In genomic region chr12:108275920-108276822, GRCm38 (mm10) we compare ENCODE assay signal across 8 mouse cellular contexts. TPM values are rescaled to one million over a fixed set of nuclear protein-coding genes. Genes with fewer than 3 reads are reported as not detected.
DNase-seq lines count a peak whose midpoint lies in the region; ATAC-seq and TF ChIP-seq lines count a peak whose summit lies in the region.

No protein-coding gene starts in this region.

- H3K4me3 ChIP-seq in midbrain, postnatal 0 days (ENCODE audit: low read depth, low read length): peak overlapping the region; percentile 83
- peak overlapping the region; percentile 56 for H3K4me3 ChIP-seq in thymus, adult 2 months (ENCODE audit: control insufficient read depth, insufficient read depth, low read length)

- H3K4me2 ChIP-seq in midbrain, postnatal 0 days (ENCODE audit: low read depth, low read length, poor library complexity, severe bottlenecking): peak overlapping the region; percentile 93

- no peaks in the 10 kb centered on the region for H3K36me3 ChIP-seq in midbrain, postnatal 0 days (ENCODE audit: insufficient read depth, low read length)
- no peaks in the 10 kb centered on the region for H3K36me3 ChIP-seq in thymus, adult 2 months (ENCODE audit: control insufficient read depth, insufficient read depth, low read length)

- no peaks in the 10 kb centered on the region for H3K27me3 ChIP-seq in midbrain, postnatal 0 days (ENCODE audit: insufficient read depth, low read length)
- no peaks in the 10 kb centered on the region for H3K27me3 ChIP-seq in thymus, adult 2 months (ENCODE audit: control insufficient read depth, insufficient read depth, low read length)

- H3K27ac ChIP-seq in midbrain, postnatal 0 days (ENCODE audit: low read depth, low read length): peak overlapping the region; percentile 95
- no peak overlapping the region for H3K27ac ChIP-seq in thymus, adult 2 months (ENCODE audit: control insufficient read depth, insufficient read depth, low read length)

- no peak; the same call in 1 of the 2 replicates for ATAC-seq in midbrain, postnatal 0 days (ENCODE audit: low FRiP score)

- WGBS in midbrain, postnatal 0 days: under 1% methylated on average over 42 of the region's 47 CpGs
- WGBS in thymus, adult 2 months: 3% methylated on average over 47 of the region's 47 CpGs

- DNase-seq in gastrocnemius, adult 18-20 months (ENCODE audit: low spot score): peak; percentile 36
- no peak for DNase-seq in gastrocnemius, postnatal 36 days
- DNase-seq in cerebellum, adult 8-10 months: peak; percentile 78
- DNase-seq in frontal cortex, postnatal 14 days (ENCODE audit: low spot score in 2 of 2): peak; percentile 57 to 58
- DNase-seq in kidney, adult 18-20 months: peak; percentile 62
- DNase-seq in liver: peak; percentile 46
- DNase-seq in midbrain, postnatal 0 days (ENCODE audit: low spot score): peak; percentile 70
- peak; percentile 69 for DNase-seq in thymus, adult 2 months

- no peak for TF ChIP-seq CTCF in midbrain, postnatal 0 days (IDR thresholded peaks at IDR 0.05)
- TF ChIP-seq CTCF in thymus, adult 2 months (IDR thresholded peaks at IDR 0.05; ENCODE audit: borderline replicate concordance, control insufficient read depth, extremely low read depth, insufficient read depth, low read length, poor library complexity): no peak

- no peak for TF ChIP-seq POLR2A in thymus, adult 2 months (IDR thresholded peaks at IDR 0.05; ENCODE audit: control insufficient read depth, extremely low read depth, insufficient read depth, low read length, poor library complexity)

- intact Hi-C loops in gastrocnemius, postnatal 36 days (cut with DNase I): loop anchor here (5.0 kb wide), 1 partner anchor 44 kb away; no protein-coding TSS in a partner anchor

- H3K4me1 ChIP-seq in midbrain, postnatal 0 days (ENCODE audit: insufficient read depth, low read length): peaks cover 33% of the 10 kb centered on the region
- peaks cover 30% of the 10 kb centered on the region for H3K4me1 ChIP-seq in thymus, adult 2 months (replicated peaks; ENCODE audit: control insufficient read depth, insufficient read depth, low read length)

- no peaks in the 10 kb centered on the region for H3K9me3 ChIP-seq in midbrain, postnatal 0 days (ENCODE audit: low read length)

- H3K9ac ChIP-seq in midbrain, postnatal 0 days (replicated peaks; ENCODE audit: low read length, poor library complexity, severe bottlenecking): peak overlapping the region; percentile 67

RNA-seq across cellular contexts. Expression of gene Ccdc85c, which starts 0.9 kb away (rescaled TPM):
- total RNA-seq in gastrocnemius, adult 18-20 months (2021): 10 to 100 TPM; 39.4 to 42.6 TPM
- total RNA-seq in gastrocnemius, postnatal 36 days (2021): 10 to 100 TPM; 24.0 to 26.5 TPM
- 69.1 and 89.6 TPM in 2 replicates for total RNA-seq in midbrain, postnatal 0 days (2014; rRNA removed)
- 16.6 and 19.9 TPM in 2 replicates for polyA plus RNA-seq in midbrain, postnatal 0 days (2015; fragmentation: Nextera tagmentation; extraction: Ambion mirVana)
- polyA plus RNA-seq in thymus, adult 2 months (2012; rRNA removed): 26.1 and 35.2 TPM in 2 replicates

RNA-seq across cellular contexts. Expression of gene Hhipl1, which starts 29.9 kb away (rescaled TPM):
- total RNA-seq in gastrocnemius, adult 18-20 months (2021): 1 to 10 TPM; 1.1 to 1.2 TPM
- total RNA-seq in gastrocnemius, postnatal 36 days (2021): 1 to 10 TPM in 1 of 2 experiments, under 1 TPM in 1; 0.74 to 1.3 TPM
- 9.3 and 10.4 TPM in 2 replicates for total RNA-seq in midbrain, postnatal 0 days (2014; rRNA removed)
- 2.7 and 2.9 TPM in 2 replicates for polyA plus RNA-seq in midbrain, postnatal 0 days (2015; fragmentation: Nextera tagmentation; extraction: Ambion mirVana)
- polyA plus RNA-seq in thymus, adult 2 months (2012; rRNA removed): 0.33 and 0.54 TPM in 2 replicates

RNA-seq across cellular contexts. Expression of gene Cyp46a1, which starts 58.0 kb away (rescaled TPM):
- under 1 TPM; 0.11 to 0.21 TPM for total RNA-seq in gastrocnemius, adult 18-20 months (2021)
- total RNA-seq in gastrocnemius, postnatal 36 days (2021): under 1 TPM in 1 of 2 experiments, not detected in 1; 0.26 TPM
- total RNA-seq in midbrain, postnatal 0 days (2014; rRNA removed): 33.2 and 36.0 TPM in 2 replicates
- 52.0 and 55.3 TPM in 2 replicates for polyA plus RNA-seq in midbrain, postnatal 0 days (2015; fragmentation: Nextera tagmentation; extraction: Ambion mirVana)
- polyA plus RNA-seq in thymus, adult 2 months (2012; rRNA removed): 0.50 and 0.69 TPM in 2 replicates

Comparison
In these comparisons a context has a peak if more than half of its experiments do, and no peak if none do; other contexts are left out.
1. DNase-seq: peak in gastrocnemius, adult 18-20 months (single experiment), cerebellum, adult 8-10 months (single experiment), frontal cortex, postnatal 14 days (2 of 2), kidney, adult 18-20 months (single experiment), liver (single experiment), midbrain, postnatal 0 days (single experiment) and thymus, adult 2 months (single experiment); none in gastrocnemius, postnatal 36 days (0 of 2).
2. RNA of gene Cyp46a1, which starts 58.0 kb away (total RNA-seq): 33.2 to 36.0 TPM in midbrain, postnatal 0 days; 0.26 TPM in gastrocnemius, postnatal 36 days and 0.11 to 0.21 TPM in gastrocnemius, adult 18-20 months; every median in the first group is over 10 times any median in the second.